Mouse (Mus musculus): ENCODE results near the gene Specc1l.
"Not testable (repeated sequence)": the region's sequence is repeated elsewhere in the genome, so short reads cannot be mapped to it uniquely, and the experiment has no call there.

Specc1l gene

GRCm38 (mm10) chr10:75318206-75318605, 106.3 kb downstream of the Specc1l start:
- no peak for DNase-seq

DNA sequence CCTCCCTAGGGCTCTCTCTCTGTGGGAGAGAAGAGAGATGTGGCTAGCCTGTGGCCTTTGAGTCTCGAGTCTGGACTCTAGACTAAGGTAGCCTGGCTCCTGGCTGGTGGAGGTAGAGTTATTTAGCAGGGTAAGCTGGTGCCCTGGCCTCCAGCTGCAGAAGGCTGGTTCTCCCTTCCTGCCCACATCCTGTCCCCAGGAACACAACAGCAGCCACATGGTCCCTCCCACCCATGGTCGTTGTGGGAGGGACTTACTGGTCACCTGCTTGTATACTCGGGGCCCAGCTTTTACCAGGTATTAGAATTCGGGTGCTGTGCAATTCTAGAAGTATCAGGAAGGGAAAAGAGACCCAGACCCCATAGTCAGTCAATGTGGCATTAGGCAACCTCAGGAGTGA, 108.4 kb downstream of the Specc1l start:
- DNase-seq = no peak

DNA sequence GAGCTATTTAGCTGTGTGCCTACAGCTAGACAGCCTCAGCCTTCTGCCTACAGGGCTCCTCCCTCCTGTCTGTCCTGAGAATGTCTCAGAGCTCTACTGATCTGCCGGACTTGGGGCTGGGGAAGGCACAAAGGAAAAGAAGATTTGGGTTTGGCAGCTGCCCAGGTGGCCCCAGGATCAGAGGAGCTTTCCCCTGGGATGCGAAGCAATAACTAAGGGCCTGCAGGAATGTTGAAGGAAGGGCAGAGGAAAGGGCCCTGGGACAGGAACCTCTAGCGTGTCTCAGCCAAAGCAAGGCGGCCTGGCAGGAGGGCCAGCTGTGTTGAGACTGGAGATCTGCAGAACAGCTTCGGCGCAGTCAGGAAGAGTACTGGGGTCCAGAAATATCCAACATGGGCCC, 111.1 kb downstream of the Specc1l start:
- DNase-seq = peak in 1 of 2 experiments; percentile 17

DNA sequence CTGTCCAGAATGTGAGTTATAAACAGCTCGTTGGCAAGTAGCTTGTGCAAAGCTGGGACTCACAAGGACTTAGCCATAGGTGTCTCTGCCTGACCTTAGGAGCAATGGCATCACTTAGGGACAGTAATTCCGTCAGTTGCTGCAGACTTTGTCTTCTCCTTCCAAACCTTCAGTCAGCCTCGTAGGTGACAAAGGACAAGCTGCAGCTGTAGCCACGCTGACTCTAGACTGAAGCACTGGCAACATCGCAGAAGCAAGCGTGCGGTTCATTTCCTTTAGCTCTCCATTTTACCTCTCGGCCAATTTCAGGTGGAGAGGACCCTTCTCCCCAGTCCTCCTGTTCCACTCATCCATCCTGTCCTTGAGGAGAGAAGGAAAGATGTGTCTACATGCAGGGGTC, 112.1 kb downstream of the Specc1l start:
- no peak for DNase-seq

- no peak for DNase-seq
Measured at GRCm38 (mm10) chr10:75324391-75324790, 112.5 kb downstream of the Specc1l start.

DNA sequence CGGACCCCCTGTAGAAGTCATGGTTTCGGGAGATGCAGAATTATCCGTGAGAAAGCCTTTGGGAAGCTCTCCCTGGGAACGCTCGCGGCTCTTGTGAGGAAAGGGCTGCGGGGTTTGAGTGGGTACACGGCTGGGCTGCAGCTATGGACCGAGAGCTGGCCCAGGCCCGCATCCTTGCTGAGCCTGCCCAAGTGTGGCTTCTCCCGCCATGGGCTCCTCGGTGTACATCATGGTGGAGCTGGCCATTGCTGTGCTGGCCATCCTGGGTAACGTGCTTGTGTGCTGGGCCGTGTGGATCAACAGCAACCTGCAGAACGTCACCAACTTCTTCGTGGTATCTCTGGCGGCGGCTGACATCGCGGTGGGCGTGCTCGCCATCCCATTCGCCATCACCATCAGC, 113.9 kb downstream of the Specc1l start:
- DNase-seq = no peak

- peak; percentile 47 to 55 for DNase-seq
Measured at GRCm38 (mm10) chr10:75326553-75326952, 114.7 kb downstream of the Specc1l start.

- DNase-seq = no peak
Measured at GRCm38 (mm10) chr10:75327081-75327480, 115.2 kb downstream of the Specc1l start.

- no peak for DNase-seq
Measured at GRCm38 (mm10) chr10:75328201-75328704, 116.4 kb downstream of the Specc1l start.

DNA sequence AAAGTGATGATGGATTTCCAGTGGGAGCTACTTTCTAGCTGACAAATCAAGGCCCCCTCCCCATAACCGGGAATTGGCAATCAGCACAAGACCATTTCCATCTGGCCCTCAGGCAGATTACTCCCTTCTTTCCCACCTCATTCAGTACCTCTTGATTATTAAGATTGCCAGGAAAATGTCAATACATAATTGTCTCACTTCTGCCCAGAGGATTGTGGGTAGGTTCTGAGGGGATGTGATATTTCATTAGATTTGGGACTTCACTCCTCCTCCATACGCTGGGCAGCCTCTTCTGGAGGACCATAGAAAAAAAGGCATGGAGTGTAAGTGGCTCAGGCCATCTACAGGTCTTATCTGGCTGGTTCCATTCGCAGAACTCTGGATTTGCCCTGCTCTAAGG, 120.4 kb downstream of the Specc1l start:
- no peak for DNase-seq

GRCm38 (mm10) chr10:75333176-75333776, 121.4 kb downstream of the Specc1l start:
- DNase-seq = no peak

DNA sequence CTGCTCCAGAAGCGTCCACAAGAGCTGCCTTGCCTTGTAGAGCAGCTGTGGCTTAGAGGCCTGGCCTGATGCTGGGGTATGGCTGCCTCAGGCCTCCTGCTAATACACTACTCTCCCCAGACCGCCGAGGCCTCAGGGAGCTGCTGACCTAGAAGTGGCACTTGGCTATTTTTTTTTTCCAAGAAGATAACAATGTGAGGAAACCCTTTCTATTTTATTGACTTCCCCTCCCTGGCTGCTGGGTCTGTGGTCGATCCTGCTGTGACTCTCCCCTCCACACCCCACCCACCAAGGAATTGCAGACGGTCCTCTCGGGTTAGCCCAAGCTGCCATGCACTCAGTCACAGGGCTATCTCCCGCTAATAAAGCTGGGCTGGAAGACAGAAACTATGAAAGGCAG, 122.3 kb downstream of the Specc1l start:
- DNase-seq = no peak

DNA sequence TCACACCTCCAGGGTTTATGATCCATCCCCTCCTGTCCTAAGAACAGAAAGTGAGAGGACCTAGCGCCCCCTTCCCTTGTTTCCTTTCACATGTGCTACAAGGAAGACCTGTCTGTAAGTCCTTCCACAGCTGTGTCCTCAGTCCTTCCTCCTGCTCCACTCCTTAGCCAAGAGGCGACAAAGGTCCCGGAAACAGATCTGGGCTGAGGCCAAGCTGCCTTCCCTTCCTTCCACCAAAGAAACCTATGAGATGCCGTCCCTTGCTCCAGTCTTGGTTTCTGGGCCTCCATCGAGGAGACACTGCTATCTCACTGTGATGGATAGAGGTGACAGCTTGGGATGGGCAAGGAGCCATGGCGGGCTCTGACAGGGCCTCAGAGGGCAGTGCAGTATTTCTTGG, 123.2 kb downstream of the Specc1l start:
- DNase-seq = peak in 1 of 2 experiments; percentile 32

GRCm38 (mm10) chr10:75337231-75337630, 125.4 kb downstream of the Specc1l start:
- peak; percentile 59 to 64 for DNase-seq

GRCm38 (mm10) chr10:75338852-75339251, 127.0 kb downstream of the Specc1l start:
- DNase-seq = no peak

DNA sequence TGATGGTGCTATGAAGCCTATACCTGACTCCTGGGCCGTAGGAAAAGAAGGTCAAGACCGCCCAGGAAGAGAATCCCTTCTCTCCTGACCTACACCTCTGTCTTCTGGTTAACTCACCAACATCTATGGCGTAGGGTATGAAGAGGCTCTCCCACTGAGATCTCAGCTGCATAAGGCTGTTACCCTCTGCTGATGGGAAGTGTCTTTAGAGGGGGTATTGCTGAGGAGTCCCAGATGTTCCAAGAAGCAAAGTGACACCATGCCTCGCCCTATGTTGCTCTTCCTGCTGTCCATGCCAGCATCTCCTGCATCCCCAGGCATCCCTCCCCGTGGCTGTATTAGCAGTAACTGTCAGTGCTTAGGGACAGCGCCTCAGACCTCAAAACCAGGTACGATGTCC, 127.5 kb downstream of the Specc1l start:
- no peak for DNase-seq

DNA sequence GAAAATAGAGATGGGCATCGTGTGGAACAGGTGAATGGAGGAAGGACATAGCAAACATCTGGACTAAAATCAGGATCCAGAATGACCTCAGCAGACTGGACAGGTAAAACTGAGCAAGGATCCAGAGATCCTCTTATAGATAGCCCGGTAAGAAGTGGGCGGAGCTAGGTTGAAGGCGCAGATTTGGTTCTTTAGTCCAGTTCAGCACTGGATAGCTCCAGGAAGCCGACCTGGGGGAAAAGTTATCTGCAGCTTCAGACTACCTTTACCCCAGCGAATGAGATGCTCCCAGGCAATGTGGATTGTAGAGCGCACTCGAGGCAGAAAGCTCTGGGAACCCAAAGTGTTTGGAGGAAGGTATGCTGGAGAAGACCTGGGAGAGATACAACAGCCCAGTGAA, 130.1 kb downstream of the Specc1l start:
- no peak for DNase-seq

- not testable (repeated sequence) for DNase-seq
Measured at GRCm38 (mm10) chr10:75344563-75344962, 132.7 kb downstream of the Specc1l start.

- no peak for DNase-seq
Measured at GRCm38 (mm10) chr10:75345265-75345664, 133.4 kb downstream of the Specc1l start.

DNA sequence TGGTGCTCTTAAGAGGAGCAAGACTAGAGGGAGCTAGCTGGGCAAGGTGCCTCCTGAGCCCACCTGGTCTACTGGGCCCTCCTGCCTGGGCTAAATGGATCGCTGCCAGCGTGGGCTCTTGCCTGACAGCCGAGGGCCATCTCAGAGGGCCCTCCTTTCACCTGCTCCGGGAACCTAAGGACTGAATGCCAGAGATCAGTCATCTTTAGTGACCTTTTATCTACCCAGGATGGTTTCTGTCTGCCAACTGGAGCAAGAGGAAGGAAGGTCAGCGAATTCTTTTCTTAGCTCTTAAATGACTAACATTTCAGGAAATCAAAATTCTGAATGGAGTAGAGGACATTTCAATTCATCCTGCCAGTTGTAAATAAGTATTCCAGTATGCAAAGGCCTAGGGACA, 138.7 kb downstream of the Specc1l start:
- DNase-seq = no peak

DNA sequence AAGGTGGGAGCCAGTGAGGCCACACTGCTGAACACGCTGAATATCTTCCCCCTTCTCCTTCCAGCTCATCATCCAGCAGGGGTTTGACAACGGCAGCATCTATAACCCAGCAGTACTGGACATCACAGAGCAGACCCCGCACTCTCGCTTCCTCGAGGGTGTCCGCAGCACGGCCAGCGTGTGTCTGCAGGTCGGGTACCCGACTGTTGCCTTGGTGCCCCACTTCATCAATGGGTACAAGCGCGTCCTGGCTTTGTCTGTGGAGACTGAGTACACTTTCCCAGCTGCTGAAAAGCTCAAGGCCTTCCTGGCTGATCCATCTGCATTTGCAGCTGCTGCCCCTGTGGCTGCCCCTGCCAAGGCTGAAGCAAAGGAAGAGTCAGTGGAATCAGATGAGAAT, 140.7 kb downstream of the Specc1l start:
- no peak for DNase-seq

- DNase-seq = not testable (repeated sequence)
Measured at GRCm38 (mm10) chr10:75353838-75354241, 142.0 kb downstream of the Specc1l start.

- no peak for DNase-seq
Measured at GRCm38 (mm10) chr10:75355341-75355740, 143.5 kb downstream of the Specc1l start.

All from kidney, adult 8-10 months (tissue).